Mouse (Mus musculus): ENCODE results near the gene Gse1.

GRCm38 (mm10) chr8:120482015-120482689, 253.9 kb downstream of the Gse1 start:
- TF ChIP-seq CTCF (IDR thresholded peaks at IDR 0.05; ENCODE audit: borderline replicate concordance, insufficient read depth, low read depth, low read length) (no peak), POLR2A (IDR thresholded peaks at IDR 0.05; ENCODE audit: borderline replicate concordance, insufficient read depth, low read length) (no peak)

Measured in cerebellum, adult 2 months (tissue).